Mouse (Mus musculus) large intestine, adult 2 months (tissue): Measurements from ENCODE around the gene Ttc17. TPM values are rescaled to one million over a fixed set of nuclear protein-coding genes. Genes with fewer than 3 reads are reported as not detected.
"Not testable (repeated sequence)": the region's sequence is repeated elsewhere in the genome, so short reads cannot be mapped to it uniquely, and the experiment has no call there.

Experiments used
- DNase-seq: peaks from one replicate; pipeline ENCODE4 v3.0.0-alpha.2; 2012; ENCODE audit warnings: low read depth, low spot score
- WGBS: fragments of 180-500 bp; shearing (Covaris S2); methylation state at CpG from one replicate; pipeline ENCODE4 v1.1.7; 2018; 5-methylcytosine and 5-hydroxymethylcytosine counted together
- polyA plus RNA-seq: library from polyadenylated mRNA; depleted of rRNA; stranded (reverse); fragments of >200 nt; gene quantifications from 2 replicates; pipeline ENCODE4 v1.2.3, GENCODE M21; 2012; rRNA removed

Ttc17 gene
- 14.6 and 20.7 TPM in 2 replicates for polyA plus RNA-seq

DNA sequence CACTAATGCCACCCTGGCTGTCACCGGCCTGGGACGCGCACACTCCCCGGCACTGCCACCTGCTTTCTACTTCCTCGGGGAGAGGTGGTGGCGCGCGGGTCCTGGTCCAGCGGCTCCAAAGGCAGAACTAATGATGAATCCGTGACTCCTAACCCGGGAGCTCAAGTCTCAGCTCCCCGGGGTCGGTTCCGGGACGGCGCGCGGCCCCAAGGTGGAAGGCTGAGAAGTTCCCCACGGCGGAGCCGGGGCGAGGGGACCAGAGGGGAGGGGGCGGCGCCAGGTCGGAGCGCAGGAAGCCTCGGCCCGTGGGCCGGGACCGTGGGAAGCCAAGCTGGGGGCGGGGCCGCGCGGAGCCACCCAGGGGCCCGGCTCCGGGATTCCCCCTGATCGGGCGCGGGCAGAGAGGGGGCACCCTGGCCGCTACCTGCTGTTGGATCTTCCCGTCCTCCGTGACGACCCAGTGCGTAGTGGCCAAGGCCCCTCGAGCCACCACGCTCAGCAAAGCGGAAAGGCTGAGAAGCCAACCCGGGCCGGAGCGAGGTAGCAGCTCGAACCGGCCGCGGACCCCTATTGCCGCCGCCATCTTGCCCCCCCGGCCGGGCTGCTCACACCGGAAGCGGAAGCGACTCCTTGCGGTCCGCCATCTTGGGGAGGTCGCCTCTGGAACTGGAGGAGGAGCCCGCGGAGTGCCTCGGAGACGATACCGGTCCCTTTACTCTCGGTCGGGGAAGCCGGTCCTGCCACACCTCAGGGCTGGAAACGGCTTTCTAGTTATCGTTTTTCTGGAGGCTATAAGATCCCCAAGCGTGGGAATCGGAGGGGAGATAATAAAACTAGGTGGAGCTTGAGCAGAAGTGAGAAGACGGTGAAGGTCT lies at the start of gene Ttc17:
TSS of gene Ttc17 (minus strand) at position 607 of the 875 bp plus-strand sequence.
- DNase-seq, result no peak
- under 1% methylated on average over 76 of the region's 77 CpGs for WGBS

- DNase-seq, result no peak
- 56% methylated on average over 8 of the region's 8 CpGs for WGBS
Observed at GRCm38 (mm10) chr2:94449643-94450042, 43.2 kb upstream of the Ttc17 start.

DNA sequence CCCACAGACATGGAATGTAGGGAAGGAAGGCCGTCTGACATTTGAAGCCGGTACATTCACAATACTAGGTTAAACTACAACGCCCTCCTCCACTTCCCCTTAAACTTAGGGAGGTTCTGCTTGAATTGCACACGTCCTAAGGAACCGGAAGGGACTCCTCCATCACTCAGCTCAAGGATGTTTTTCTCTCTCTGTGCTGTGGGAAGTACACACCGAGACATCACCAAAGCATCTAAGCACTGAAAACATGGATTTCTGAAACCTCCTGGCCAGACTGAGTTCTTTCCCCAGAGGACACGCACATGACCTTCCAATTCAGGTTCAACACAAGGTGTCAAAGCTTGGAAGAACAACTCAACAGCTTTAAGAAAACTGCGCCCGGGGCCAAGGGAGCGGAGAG lies 30.5 kb upstream of the Ttc17 start:
- under 1% methylated on average over 10 of the region's 10 CpGs for WGBS
- no peak for DNase-seq

DNA sequence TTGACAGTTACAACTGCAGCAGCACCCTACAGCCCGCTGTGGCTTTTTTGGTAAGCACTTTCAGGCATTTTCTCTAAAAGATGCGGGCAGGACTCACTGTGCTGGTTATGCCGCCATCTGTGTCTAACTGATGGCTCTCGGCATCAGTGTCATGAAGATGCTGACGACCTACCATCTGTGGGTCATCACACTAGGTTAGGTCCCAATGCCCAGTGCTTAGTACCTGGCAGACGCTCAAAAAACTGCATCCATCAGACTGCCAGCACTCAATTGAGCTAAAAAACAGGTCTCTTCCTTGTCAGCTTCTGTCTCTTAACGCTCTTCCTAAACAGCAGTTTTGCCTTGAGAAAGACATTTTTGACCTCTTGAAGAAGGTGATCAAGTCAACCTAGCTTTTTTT lies 29.0 kb upstream of the Ttc17 start:
- DNase-seq, result no peak
- WGBS, result 72% methylated on average over 7 of the region's 7 CpGs

DNA sequence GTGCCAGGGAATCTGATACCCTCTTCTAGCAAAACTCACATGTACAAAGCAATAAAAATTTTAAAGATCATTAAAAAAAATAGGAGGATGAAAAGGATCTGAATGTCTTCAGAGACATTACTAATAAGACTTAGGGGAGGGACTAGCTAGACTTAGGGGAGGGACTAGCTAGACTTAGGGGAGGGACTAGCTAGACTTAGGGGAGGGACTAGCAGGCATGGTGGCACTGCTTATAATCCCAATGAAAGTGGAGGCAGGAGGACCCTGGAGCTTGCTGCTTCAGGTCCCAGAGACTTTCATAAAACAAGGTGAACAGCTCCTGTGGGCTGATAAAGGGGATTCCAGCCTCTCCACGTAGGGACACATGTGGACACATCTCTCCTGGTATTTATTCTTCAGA lies 28.3 kb upstream of the Ttc17 start:
- DNase-seq, result no peak
- 59% methylated on average over 1 of the region's 1 CpGs for WGBS

GRCm38 (mm10) chr2:94432214-94432613 lies 25.7 kb upstream of the Ttc17 start:
- WGBS, result 38% methylated on average over 2 of the region's 2 CpGs
- no peak for DNase-seq

DNA sequence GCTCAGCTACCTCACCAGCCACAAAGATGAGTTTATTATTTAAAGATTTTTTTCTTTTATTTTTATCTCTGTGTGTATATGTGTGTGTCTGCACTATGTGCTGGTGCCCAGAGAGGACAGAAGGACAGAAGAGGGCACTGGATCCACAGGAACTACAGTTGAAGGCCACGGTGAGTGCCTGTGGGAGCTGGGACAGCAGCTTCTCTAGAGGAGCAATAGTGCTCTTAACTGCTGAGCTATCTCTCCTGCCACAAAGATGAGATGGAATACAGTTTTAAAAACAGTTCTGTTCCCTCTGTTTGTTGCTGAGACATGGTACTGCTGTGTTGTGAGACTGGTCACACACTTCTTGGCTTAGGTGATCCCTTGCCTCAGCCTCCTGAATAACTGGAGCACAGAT lies 22.0 kb upstream of the Ttc17 start:
- DNase-seq, result no peak
- WGBS, result 94% methylated on average over 1 of the region's 1 CpGs

- WGBS, result 7% methylated on average over 3 of the region's 3 CpGs
- no peak for DNase-seq
Observed at GRCm38 (mm10) chr2:94407441-94407840, 952 bp upstream of the Ttc17 start.

- WGBS, result under 1% methylated on average over 13 of the region's 13 CpGs
- no peak for DNase-seq
Observed at GRCm38 (mm10) chr2:94407021-94407420, 532 bp upstream of the Ttc17 start.

GRCm38 (mm10) chr2:94405397-94406082 lies 949 bp downstream of the Ttc17 start:
- no peak for DNase-seq
- WGBS, result 2% methylated on average over 21 of the region's 21 CpGs

- DNase-seq, result peak; percentile 76
- 28% methylated on average over 10 of the region's 10 CpGs for WGBS
Observed at GRCm38 (mm10) chr2:94404512-94405240, 1.8 kb downstream of the Ttc17 start.

GRCm38 (mm10) chr2:94402561-94402960 lies 3.9 kb downstream of the Ttc17 start:
- no peak for DNase-seq
- WGBS, result 93% methylated on average over 1 of the region's 1 CpGs

DNA sequence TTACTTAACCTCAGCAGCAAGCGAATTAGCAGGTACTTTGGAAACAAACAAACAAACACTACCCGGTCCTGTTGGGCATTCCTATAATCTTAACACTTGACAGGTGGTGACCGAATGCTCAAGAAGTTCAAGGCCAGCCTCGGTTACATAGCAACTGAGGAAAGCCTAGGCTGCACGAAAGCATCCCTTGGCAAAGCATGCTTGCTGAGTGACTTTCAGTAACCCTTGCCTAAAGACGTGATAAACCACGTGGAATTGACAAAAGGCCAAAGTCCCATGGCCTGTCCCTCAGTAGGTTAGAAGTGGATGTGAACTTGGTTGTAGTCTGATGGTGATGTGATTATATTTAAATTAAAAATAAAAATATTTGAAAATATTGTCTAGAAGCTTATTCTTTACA lies 4.4 kb downstream of the Ttc17 start:
- no peak for DNase-seq
- 53% methylated on average over 7 of the region's 7 CpGs for WGBS

- WGBS, result 55% methylated on average over 3 of the region's 3 CpGs
- DNase-seq, result no peak
Observed at GRCm38 (mm10) chr2:94401006-94401405, 5.5 kb downstream of the Ttc17 start.

- 31% methylated on average over 8 of the region's 8 CpGs for WGBS
- DNase-seq, result no peak
Observed at GRCm38 (mm10) chr2:94398138-94398970, 8.1 kb downstream of the Ttc17 start.

GRCm38 (mm10) chr2:94397453-94397852 lies 9.0 kb downstream of the Ttc17 start:
- no peak for DNase-seq
- WGBS, result 81% methylated on average over 5 of the region's 5 CpGs

- WGBS, result 83% methylated on average over 5 of the region's 5 CpGs
- no peak for DNase-seq
Observed at GRCm38 (mm10) chr2:94396325-94396724, 10.2 kb downstream of the Ttc17 start.

DNA sequence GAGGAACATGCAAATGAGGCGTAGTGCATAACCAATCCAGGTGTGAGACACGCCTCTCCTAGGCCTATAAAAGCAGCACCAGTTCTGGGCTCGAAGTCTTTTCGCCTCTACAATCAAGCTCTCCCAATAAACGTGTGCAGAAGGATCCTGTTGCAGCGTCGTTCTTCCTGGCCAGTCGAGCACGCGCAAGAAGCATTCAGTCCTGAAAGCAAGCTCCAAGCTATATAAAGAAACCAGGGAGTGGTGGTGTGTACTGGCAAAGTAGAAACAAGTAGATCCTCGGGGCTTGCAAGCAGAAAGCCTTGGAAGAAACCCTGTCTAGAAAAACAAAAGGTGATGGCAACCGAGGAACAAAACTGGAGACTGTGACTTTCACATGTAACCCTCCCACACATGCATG lies 15.4 kb downstream of the Ttc17 start:
- DNase-seq, result not testable (repeated sequence)
- WGBS, result 94% methylated on average over 12 of the region's 12 CpGs

- WGBS, result 76% methylated on average over 9 of the region's 9 CpGs
- no peak for DNase-seq
Observed at GRCm38 (mm10) chr2:94389000-94389399, 17.5 kb downstream of the Ttc17 start.
